Comparison of ENCODE assay signal across 17 mouse cellular contexts in genomic region chr11:80918332-80918731, GRCm38 (mm10).
DNase-seq lines count a peak whose midpoint lies in the region; ATAC-seq lines count a peak whose summit lies in the region.
"Had no signal": no experiment of that assay in that cellular context is flagged by ENCODE, and none has a peak within 500 bp of the region (broad histone marks: within the 10 kb centered on the region; RNA-seq: fewer than 3 reads in every experiment).

No protein-coding gene starts in this region.

- peak; percentile 65; the same call in 1 of the 2 replicates for ATAC-seq in frontal cortex, adult (ENCODE audit: low TSS enrichment)
- ATAC-seq: CD4-positive, CD25-positive, alpha-beta regulatory T cell, adult 4 months; forebrain, embryonic 14.5 days; forebrain, postnatal 0 days; intestine, postnatal 0 days had no signal

- DNase-seq in frontal cortex, postnatal 10 days (ENCODE audit: low spot score in 2 of 2): no peak
- peak; percentile 36 for DNase-seq in right cerebral cortex, adult 18-20 months
- no peak for DNase-seq in right cerebral cortex, postnatal 25 days
- DNase-seq in brain, adult 2 months (ENCODE audit: low read depth, low spot score): peak; percentile 77
- no peak for DNase-seq in layer of hippocampus, adult 9-10 months (ENCODE audit: low spot score)
- DNase-seq in kidney, postnatal 25 days: no peak
- DNase-seq: adrenal gland, adult 8-10 months; adrenal gland, postnatal 25 days; cerebellum, adult 18-20 months; cerebellum, adult 9-10 months; forebrain, postnatal 0 days; gastrocnemius, postnatal 10 days; gastrocnemius, postnatal 36 days had no signal

Comparison
In these comparisons a context has a peak if more than half of its experiments do, and no peak if none do; other contexts are left out.
1. DNase-seq: peak in right cerebral cortex, adult 18-20 months (single experiment) and brain, adult 2 months (single experiment); none in frontal cortex, postnatal 10 days (0 of 2), right cerebral cortex, postnatal 25 days (single experiment), layer of hippocampus, adult 9-10 months (single experiment) and kidney, postnatal 25 days (0 of 2).